Mouse (Mus musculus): Measurements from ENCODE around the gene Ebi3. TPM values are rescaled to one million over a fixed set of nuclear protein-coding genes. Genes with fewer than 3 reads are reported as not detected.

Gene Ebi3
- polyA plus RNA-seq, 1 experiment from 2014 or later: 2.7 TPM

- Histone ChIP-seq H3K9me3 (ENCODE audit: control insufficient read depth, low read length) (no peaks in the 10 kb centered on the region), H3K4me3 (ENCODE audit: low read depth, low read length) (no peak overlapping the region)
These were observed 14.7 kb downstream of the Ebi3 start for GRCm38 (mm10) chr17:55967186-55967585.

GRCm38 (mm10) chr17:55968210-55968609 lies 15.8 kb downstream of the Ebi3 start:
- ATAC-seq (ENCODE audit: low FRiP score, low TSS enrichment): no peak
- no peak for DNase-seq (ENCODE audit: low spot score)
- TF ChIP-seq EP300 (optimal IDR thresholded peaks at IDR 0.05) (no peak), CTCF (IDR thresholded peaks at IDR 0.05; ENCODE audit: low read depth) (no peak)
- WGBS: 63% methylated on average over 7 of the region's 7 CpGs
- Histone ChIP-seq H3K36me3 (ENCODE audit: control insufficient read depth, insufficient read depth, low read length) (peaks cover 18% of the 10 kb centered on the region), H3K9me3 (ENCODE audit: control insufficient read depth, low read length) (no peaks in the 10 kb centered on the region), H3K4me3 (ENCODE audit: low read depth, low read length) (no peak overlapping the region), H3K27ac (replicated peaks) (no peak overlapping the region), H3K27me3 (ENCODE audit: control insufficient read depth, insufficient read depth, low read length) (no peaks in the 10 kb centered on the region), H3K4me1 (replicated peaks; ENCODE audit: control insufficient read depth, insufficient read depth) (no peaks in the 10 kb centered on the region), H3K4me2 (replicated peaks; ENCODE audit: low read depth) (no peak overlapping the region), H3K9ac (ENCODE audit: low read length) (no peak overlapping the region)

More at GRCm38 (mm10) chr17:55967186-55967585, 14.7 kb downstream of the Ebi3 start:
- Histone ChIP-seq H3K4me2 (replicated peaks; ENCODE audit: low read depth) (no peak overlapping the region), H3K27me3 (ENCODE audit: control insufficient read depth, insufficient read depth, low read length) (no peaks in the 10 kb centered on the region), H3K4me1 (replicated peaks; ENCODE audit: control insufficient read depth, insufficient read depth) (no peaks in the 10 kb centered on the region), H3K27ac (replicated peaks) (no peak overlapping the region), H3K9ac (ENCODE audit: low read length) (no peak overlapping the region), H3K36me3 (ENCODE audit: control insufficient read depth, insufficient read depth, low read length) (peaks cover 20% of the 10 kb centered on the region)
- WGBS: 91% methylated on average over 4 of the region's 4 CpGs
- no peak for DNase-seq (ENCODE audit: low spot score)
- no peak for ATAC-seq (ENCODE audit: low FRiP score, low TSS enrichment)
- no peak for TF ChIP-seq CTCF (IDR thresholded peaks at IDR 0.05; ENCODE audit: low read depth)
- no peak for TF ChIP-seq EP300 (optimal IDR thresholded peaks at IDR 0.05)

- 41% methylated on average over 14 of the region's 14 CpGs for whole genome bisulfite sequencing
- Histone ChIP-seq H3K4me2 (replicated peaks; ENCODE audit: low read depth) (no peak overlapping the region), H3K27ac (replicated peaks) (no peak overlapping the region), H3K4me1 (replicated peaks; ENCODE audit: control insufficient read depth, insufficient read depth) (no peaks in the 10 kb centered on the region), H3K9ac (ENCODE audit: low read length) (no peak overlapping the region), H3K36me3 (ENCODE audit: control insufficient read depth, insufficient read depth, low read length) (peaks cover 18% of the 10 kb centered on the region), H3K9me3 (ENCODE audit: control insufficient read depth, low read length) (no peaks in the 10 kb centered on the region), H3K27me3 (ENCODE audit: control insufficient read depth, insufficient read depth, low read length) (no peaks in the 10 kb centered on the region), H3K4me3 (ENCODE audit: low read depth, low read length) (no peak overlapping the region)
- ATAC-seq (ENCODE audit: low FRiP score, low TSS enrichment) (no peak), DNase-seq (ENCODE audit: low spot score) (no peak)
- no peak for TF ChIP-seq CTCF (IDR thresholded peaks at IDR 0.05; ENCODE audit: low read depth)
- no peak for TF ChIP-seq EP300 (optimal IDR thresholded peaks at IDR 0.05)
These were observed 17.1 kb downstream of the Ebi3 start for GRCm38 (mm10) chr17:55969560-55969959.

- peak; percentile 33 for DNase-seq (ENCODE audit: low spot score)
- Histone ChIP-seq H3K27ac (replicated peaks) (no peak within 1 kb of the TSS), H3K36me3 (ENCODE audit: control insufficient read depth, insufficient read depth, low read length) (peaks cover 15% of the 10 kb centered on the region), H3K9ac (ENCODE audit: low read length) (peak within 1 kb of the TSS; percentile 65), H3K27me3 (ENCODE audit: control insufficient read depth, insufficient read depth, low read length) (no peaks in the 10 kb centered on the region), H3K9me3 (ENCODE audit: control insufficient read depth, low read length) (no peaks in the 10 kb centered on the region), H3K4me2 (replicated peaks; ENCODE audit: low read depth) (peak within 1 kb of the TSS; percentile 88), H3K4me1 (replicated peaks; ENCODE audit: control insufficient read depth, insufficient read depth) (no peaks in the 10 kb centered on the region), H3K4me3 (ENCODE audit: low read depth, low read length) (peak within 1 kb of the TSS; percentile 47)
- peak; percentile 38; the same call in 1 of the 2 replicates for ATAC-seq (ENCODE audit: low FRiP score, low TSS enrichment)
- 0 out of 2 replicates have a peak, but pooled peaks have one; percentile 6 for TF ChIP-seq CTCF (IDR thresholded peaks at IDR 0.05; ENCODE audit: low read depth)
- TF ChIP-seq EP300 (optimal IDR thresholded peaks at IDR 0.05): no peak
- 14% methylated on average over 38 of the region's 55 CpGs for WGBS
These were observed 17.8 kb downstream of the Ebi3 start, which contains the start of gene Shd for GRCm38 (mm10) chr17:55969966-55970891. TSS of gene Shd (plus strand) at chr17:55970467.

- no peak overlapping the region for H3K4me2 ChIP-seq (replicated peaks; ENCODE audit: low read depth)
- WGBS: 48% methylated on average over 22 of the region's 22 CpGs
These were observed 19.0 kb downstream of the Ebi3 start for GRCm38 (mm10) chr17:55971453-55971852.

More at GRCm38 (mm10) chr17:55971453-55971852, 19.0 kb downstream of the Ebi3 start:
- Histone ChIP-seq H3K9me3 (ENCODE audit: control insufficient read depth, low read length) (no peaks in the 10 kb centered on the region), H3K9ac (ENCODE audit: low read length) (no peak overlapping the region), H3K27ac (replicated peaks) (no peak overlapping the region), H3K4me1 (replicated peaks; ENCODE audit: control insufficient read depth, insufficient read depth) (no peaks in the 10 kb centered on the region), H3K4me3 (ENCODE audit: low read depth, low read length) (no peak overlapping the region), H3K27me3 (ENCODE audit: control insufficient read depth, insufficient read depth, low read length) (no peaks in the 10 kb centered on the region), H3K36me3 (ENCODE audit: control insufficient read depth, insufficient read depth, low read length) (peaks cover 10% of the 10 kb centered on the region; the same call in 1 of the 2 replicates)
- ATAC-seq (ENCODE audit: low FRiP score, low TSS enrichment) (no peak), DNase-seq (ENCODE audit: low spot score) (no peak)
- TF ChIP-seq EP300 (optimal IDR thresholded peaks at IDR 0.05) (no peak), CTCF (IDR thresholded peaks at IDR 0.05; ENCODE audit: low read depth) (no peak)
